Mouse (Mus musculus): ENCODE measurements around the gene Gbf1. TPM values are rescaled to one million over a fixed set of nuclear protein-coding genes. Genes with fewer than 3 reads are reported as not detected.

The Gbf1 gene
- polyA plus RNA-seq, 1 experiment, result 51.5 TPM

DNA sequence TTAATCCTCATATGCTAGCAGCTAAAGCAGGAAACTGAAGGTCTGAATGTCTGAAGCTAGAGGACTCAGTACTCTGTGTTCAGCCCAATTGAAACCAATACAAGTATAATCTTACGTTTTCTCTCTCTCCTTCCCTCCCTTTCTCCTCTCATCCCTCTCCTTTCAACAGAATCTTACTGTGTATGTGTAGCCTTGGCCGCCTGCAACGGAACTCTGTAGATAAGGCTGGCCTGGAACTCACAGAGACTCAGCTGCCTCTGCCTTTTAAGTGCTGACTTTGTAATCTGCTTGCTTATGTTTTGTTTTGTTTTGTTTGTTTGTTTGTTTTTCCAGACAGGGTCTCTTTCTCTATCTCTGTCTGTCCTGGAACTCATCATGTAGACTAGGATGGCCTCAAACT is 74.0 kb downstream of the Gbf1 start:
- H3K27me3 ChIP-seq (ENCODE audit: control insufficient read depth, insufficient read depth, low read length, poor library complexity, severe bottlenecking), result no peaks in the 10 kb centered on the region
- TF ChIP-seq EP300 (IDR thresholded peaks at IDR 0.05; ENCODE audit: insufficient read depth, low read depth, low read length) (no peak), POLR2A (IDR thresholded peaks at IDR 0.05; ENCODE audit: insufficient read depth, low read length) (no peak), CTCF (IDR thresholded peaks at IDR 0.05; ENCODE audit: low read depth, low read length) (no peak)
- no peak overlapping the region for H3K4me3 ChIP-seq (ENCODE audit: low read depth, low read length)
- H3K27ac ChIP-seq (ENCODE audit: insufficient read depth, low read length), result no peak overlapping the region
- H3K9me3 ChIP-seq (replicated peaks; ENCODE audit: control insufficient read depth, insufficient read depth, low read length, poor library complexity, severe bottlenecking), result no peaks in the 10 kb centered on the region
- H3K36me3 ChIP-seq (ENCODE audit: control insufficient read depth, insufficient read depth, low read length, poor library complexity, severe bottlenecking), result no peaks in the 10 kb centered on the region
- H3K4me1 ChIP-seq (ENCODE audit: control insufficient read depth, insufficient read depth, low read length), result no peaks in the 10 kb centered on the region
- no peak overlapping the region for H3K9ac ChIP-seq (ENCODE audit: low read depth, poor library complexity, severe bottlenecking)

DNA sequence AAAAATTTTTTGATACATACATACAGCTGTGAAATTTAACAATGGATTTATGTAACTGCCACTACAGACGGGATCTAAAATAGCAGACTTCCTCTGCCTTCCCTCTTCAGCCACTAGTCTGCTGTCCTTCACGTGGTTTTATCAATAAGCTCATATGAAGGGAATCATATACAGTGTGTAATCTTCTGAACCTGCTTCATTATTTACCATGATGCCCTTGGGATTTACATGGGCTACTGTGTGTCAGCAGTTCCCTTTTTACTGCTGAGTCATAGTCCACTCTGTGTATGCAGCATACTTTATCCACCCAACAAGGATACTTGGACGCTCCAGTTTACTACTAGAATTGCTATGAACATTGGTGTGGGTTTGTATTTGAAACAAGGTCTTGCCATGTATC is 75.0 kb downstream of the Gbf1 start:
- TF ChIP-seq EP300 (IDR thresholded peaks at IDR 0.05; ENCODE audit: insufficient read depth, low read depth, low read length), result no peak
- no peak for TF ChIP-seq POLR2A (IDR thresholded peaks at IDR 0.05; ENCODE audit: insufficient read depth, low read length)
- TF ChIP-seq CTCF (IDR thresholded peaks at IDR 0.05; ENCODE audit: low read depth, low read length), result no peak
- Histone ChIP-seq H3K27ac (ENCODE audit: insufficient read depth, low read length) (no peak overlapping the region), H3K9ac (ENCODE audit: low read depth, poor library complexity, severe bottlenecking) (no peak overlapping the region)

DNA sequence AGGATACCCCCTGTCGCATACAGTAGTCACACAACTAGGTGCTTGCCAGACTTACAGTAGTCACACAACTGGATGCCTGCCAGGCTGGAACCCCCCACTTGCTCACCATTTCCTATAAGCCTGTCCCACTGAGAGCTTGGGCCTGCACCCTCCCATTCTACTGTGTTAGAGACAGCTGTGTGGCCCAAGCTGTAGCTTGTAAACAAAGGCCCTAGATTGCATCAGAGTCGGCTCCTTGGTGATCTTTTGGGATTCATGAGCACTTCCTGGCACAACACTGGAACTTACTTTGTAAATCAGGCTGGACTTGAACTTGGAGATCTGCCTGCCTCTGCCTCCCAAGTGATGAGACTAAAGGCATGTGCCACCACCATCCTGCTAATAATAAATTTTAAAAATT is 82.1 kb downstream of the Gbf1 start:
- H3K9ac ChIP-seq (ENCODE audit: low read depth, poor library complexity, severe bottlenecking), result no peak overlapping the region
- no peaks in the 10 kb centered on the region for H3K4me1 ChIP-seq (ENCODE audit: control insufficient read depth, insufficient read depth, low read length)
- no peaks in the 10 kb centered on the region for H3K36me3 ChIP-seq (ENCODE audit: control insufficient read depth, insufficient read depth, low read length, poor library complexity, severe bottlenecking)
- H3K27ac ChIP-seq (ENCODE audit: insufficient read depth, low read length), result no peak overlapping the region
- TF ChIP-seq CTCF (IDR thresholded peaks at IDR 0.05; ENCODE audit: low read depth, low read length), result no peak
- no peak for TF ChIP-seq EP300 (IDR thresholded peaks at IDR 0.05; ENCODE audit: insufficient read depth, low read depth, low read length)
- TF ChIP-seq POLR2A (IDR thresholded peaks at IDR 0.05; ENCODE audit: insufficient read depth, low read length), result no peak
- H3K9me3 ChIP-seq (replicated peaks; ENCODE audit: control insufficient read depth, insufficient read depth, low read length, poor library complexity, severe bottlenecking), result no peaks in the 10 kb centered on the region
- H3K4me3 ChIP-seq (ENCODE audit: low read depth, low read length), result no peak overlapping the region
- no peaks in the 10 kb centered on the region for H3K27me3 ChIP-seq (ENCODE audit: control insufficient read depth, insufficient read depth, low read length, poor library complexity, severe bottlenecking)

More for the DNA sequence above, 75.0 kb downstream of the Gbf1 start:
- Histone ChIP-seq H3K9me3 (replicated peaks; ENCODE audit: control insufficient read depth, insufficient read depth, low read length, poor library complexity, severe bottlenecking) (no peaks in the 10 kb centered on the region), H3K36me3 (ENCODE audit: control insufficient read depth, insufficient read depth, low read length, poor library complexity, severe bottlenecking) (no peaks in the 10 kb centered on the region), H3K4me1 (ENCODE audit: control insufficient read depth, insufficient read depth, low read length) (no peaks in the 10 kb centered on the region), H3K4me3 (ENCODE audit: low read depth, low read length) (no peak overlapping the region), H3K27me3 (ENCODE audit: control insufficient read depth, insufficient read depth, low read length, poor library complexity, severe bottlenecking) (no peaks in the 10 kb centered on the region)

DNA sequence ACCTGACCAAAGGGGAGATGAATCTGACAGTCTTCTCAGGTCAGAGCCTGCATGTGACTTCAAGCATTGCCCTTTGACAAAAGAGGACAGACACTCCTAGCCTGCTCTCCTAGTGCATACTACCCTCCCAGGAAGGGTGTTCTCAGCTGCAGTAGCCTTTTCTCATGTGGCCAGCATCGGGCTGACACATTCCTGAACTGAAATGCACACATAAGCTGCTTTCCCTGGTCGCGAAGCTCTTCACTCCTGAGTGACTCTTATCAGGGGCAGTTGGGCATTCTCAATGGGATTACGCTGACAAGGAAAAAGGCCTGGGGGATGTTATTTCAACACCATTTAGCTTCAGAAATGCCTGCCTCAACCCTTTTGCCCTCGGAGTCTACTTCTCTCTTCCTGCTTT is 84.3 kb downstream of the Gbf1 start:
- Histone ChIP-seq H3K4me1 (ENCODE audit: control insufficient read depth, insufficient read depth, low read length) (no peaks in the 10 kb centered on the region), H3K9ac (ENCODE audit: low read depth, poor library complexity, severe bottlenecking) (no peak overlapping the region), H3K36me3 (ENCODE audit: control insufficient read depth, insufficient read depth, low read length, poor library complexity, severe bottlenecking) (no peaks in the 10 kb centered on the region), H3K27ac (ENCODE audit: insufficient read depth, low read length) (no peak overlapping the region), H3K9me3 (replicated peaks; ENCODE audit: control insufficient read depth, insufficient read depth, low read length, poor library complexity, severe bottlenecking) (no peaks in the 10 kb centered on the region), H3K27me3 (ENCODE audit: control insufficient read depth, insufficient read depth, low read length, poor library complexity, severe bottlenecking) (no peaks in the 10 kb centered on the region), H3K4me3 (ENCODE audit: low read depth, low read length) (no peak overlapping the region)
- TF ChIP-seq CTCF (IDR thresholded peaks at IDR 0.05; ENCODE audit: low read depth, low read length) (no peak), POLR2A (IDR thresholded peaks at IDR 0.05; ENCODE audit: insufficient read depth, low read length) (no peak), EP300 (IDR thresholded peaks at IDR 0.05; ENCODE audit: insufficient read depth, low read depth, low read length) (no peak)

DNA sequence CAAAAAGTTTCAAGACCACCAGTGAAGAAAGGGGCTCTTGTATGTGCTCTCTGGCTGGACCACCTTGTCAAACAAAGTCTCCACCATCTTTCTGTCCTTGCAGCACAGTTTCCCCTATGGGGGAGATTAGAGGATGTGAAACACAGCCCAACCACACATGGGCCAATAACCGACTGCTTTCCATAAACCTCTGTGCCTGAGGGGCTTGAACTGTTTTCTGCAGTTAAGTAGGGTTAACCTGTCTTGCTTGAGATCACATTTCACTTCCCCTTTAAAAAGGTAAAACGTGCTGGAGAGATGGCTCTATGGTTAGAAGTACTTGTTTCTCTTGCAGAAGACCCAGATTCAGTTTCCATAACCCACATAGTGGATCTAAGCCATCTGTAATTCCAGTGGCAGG is 87.9 kb downstream of the Gbf1 start:
- no peak overlapping the region for H3K27ac ChIP-seq (ENCODE audit: insufficient read depth, low read length)
- peaks cover 2% of the 10 kb centered on the region for H3K4me1 ChIP-seq (ENCODE audit: control insufficient read depth, insufficient read depth, low read length)
- no peak overlapping the region for H3K4me3 ChIP-seq (ENCODE audit: low read depth, low read length)
- no peaks in the 10 kb centered on the region for H3K36me3 ChIP-seq (ENCODE audit: control insufficient read depth, insufficient read depth, low read length, poor library complexity, severe bottlenecking)
- H3K27me3 ChIP-seq (ENCODE audit: control insufficient read depth, insufficient read depth, low read length, poor library complexity, severe bottlenecking), result no peaks in the 10 kb centered on the region
- TF ChIP-seq CTCF (IDR thresholded peaks at IDR 0.05; ENCODE audit: low read depth, low read length) (no peak), POLR2A (IDR thresholded peaks at IDR 0.05; ENCODE audit: insufficient read depth, low read length) (no peak), EP300 (IDR thresholded peaks at IDR 0.05; ENCODE audit: insufficient read depth, low read depth, low read length) (no peak)
- H3K9ac ChIP-seq (ENCODE audit: low read depth, poor library complexity, severe bottlenecking), result no peak overlapping the region
- no peaks in the 10 kb centered on the region for H3K9me3 ChIP-seq (replicated peaks; ENCODE audit: control insufficient read depth, insufficient read depth, low read length, poor library complexity, severe bottlenecking)

DNA sequence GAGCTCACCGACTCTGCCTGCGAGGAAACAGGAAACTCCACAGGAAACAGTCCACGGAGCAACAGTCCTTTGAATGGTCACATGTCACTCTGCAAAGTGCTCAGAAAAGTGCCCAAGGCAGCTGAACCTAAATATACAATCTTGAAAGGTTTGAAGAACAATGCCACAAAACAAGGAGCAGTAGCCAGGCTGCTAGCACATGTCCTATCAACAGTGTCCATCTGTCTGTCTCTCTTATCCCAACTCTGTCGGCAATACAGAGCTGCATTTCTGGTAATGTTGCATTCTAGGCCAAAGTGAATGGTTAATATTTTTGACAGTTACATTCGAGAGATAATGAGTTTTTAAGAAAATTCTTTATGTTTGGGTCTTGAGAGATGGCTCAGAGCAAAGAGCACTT is 90.1 kb downstream of the Gbf1 start:
- no peaks in the 10 kb centered on the region for H3K36me3 ChIP-seq (ENCODE audit: control insufficient read depth, insufficient read depth, low read length, poor library complexity, severe bottlenecking)
- no peak for TF ChIP-seq EP300 (IDR thresholded peaks at IDR 0.05; ENCODE audit: insufficient read depth, low read depth, low read length)
- TF ChIP-seq POLR2A (IDR thresholded peaks at IDR 0.05; ENCODE audit: insufficient read depth, low read length), result no peak
- no peak for TF ChIP-seq CTCF (IDR thresholded peaks at IDR 0.05; ENCODE audit: low read depth, low read length)
- no peak overlapping the region for H3K4me3 ChIP-seq (ENCODE audit: low read depth, low read length)
- peaks cover 2% of the 10 kb centered on the region for H3K4me1 ChIP-seq (ENCODE audit: control insufficient read depth, insufficient read depth, low read length)
- H3K9me3 ChIP-seq (replicated peaks; ENCODE audit: control insufficient read depth, insufficient read depth, low read length, poor library complexity, severe bottlenecking), result no peaks in the 10 kb centered on the region
- H3K9ac ChIP-seq (ENCODE audit: low read depth, poor library complexity, severe bottlenecking), result no peak overlapping the region
- no peak overlapping the region for H3K27ac ChIP-seq (ENCODE audit: insufficient read depth, low read length)
- no peaks in the 10 kb centered on the region for H3K27me3 ChIP-seq (ENCODE audit: control insufficient read depth, insufficient read depth, low read length, poor library complexity, severe bottlenecking)

Measured in ES-Bruce4 (cell line).